Mouse (Mus musculus): ENCODE results near the gene Lrch1.

The Lrch1 gene

DNA sequence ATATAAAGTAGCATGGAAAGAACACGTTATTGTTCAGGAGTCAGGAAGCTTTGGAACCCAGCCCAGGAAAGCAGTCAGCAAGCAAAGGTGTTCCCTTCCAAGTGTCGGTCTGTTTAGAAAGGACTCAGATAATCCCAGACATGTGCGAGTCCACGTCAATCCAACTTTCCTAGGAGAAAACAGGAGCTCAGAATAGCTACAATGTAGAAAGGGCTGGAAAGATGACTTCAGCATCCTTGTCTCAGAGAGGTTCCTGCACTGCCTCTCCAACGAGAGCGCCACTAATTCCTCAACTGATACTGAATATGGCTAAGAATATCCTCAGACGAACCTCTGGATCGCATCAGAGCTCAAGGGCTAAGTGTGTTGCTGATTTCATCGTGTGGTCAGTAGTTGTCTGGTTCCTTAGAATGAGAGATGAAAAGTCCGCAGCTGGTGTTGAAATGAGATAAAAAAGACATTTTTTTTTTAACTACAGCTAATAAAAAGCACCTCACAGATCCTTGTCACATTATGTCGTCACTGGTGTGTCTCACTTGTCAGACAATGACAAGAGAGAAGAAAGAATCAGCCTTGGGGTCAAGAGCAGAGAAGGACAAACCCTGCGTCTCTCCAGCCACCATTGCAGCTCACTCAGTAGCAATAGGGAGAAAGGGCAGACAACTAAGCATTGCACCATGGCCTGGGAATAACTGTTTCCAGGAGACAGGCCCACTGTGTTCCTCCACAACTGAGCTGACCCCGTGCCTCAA, 47.5 kb downstream of the Lrch1 start:
- TF ChIP-seq GATA4 (IDR thresholded peaks at IDR 0.05; ENCODE audit: insufficient replicate concordance, low read length): no peak

DNA sequence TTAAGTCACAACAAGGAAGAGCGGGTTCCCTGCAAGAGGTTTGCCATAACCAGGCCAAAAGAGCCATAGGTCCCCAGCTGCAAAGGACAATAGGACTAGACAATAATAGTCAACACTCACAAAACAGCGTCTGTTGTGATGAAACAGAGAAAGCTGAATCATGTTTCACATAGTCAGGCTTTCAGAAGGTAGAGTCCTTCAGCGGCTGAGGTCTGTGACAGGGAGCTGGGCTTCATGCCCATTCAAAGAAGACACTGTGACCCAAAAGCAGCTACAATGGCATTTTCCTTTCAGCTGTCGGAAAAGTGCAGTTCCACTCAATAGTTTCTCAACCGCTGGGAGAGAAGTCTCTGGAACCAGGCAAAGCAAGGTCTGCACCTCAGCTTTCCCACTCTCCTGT, 48.7 kb downstream of the Lrch1 start:
- TF ChIP-seq GATA4 (IDR thresholded peaks at IDR 0.05; ENCODE audit: insufficient replicate concordance, low read length): no peak

DNA sequence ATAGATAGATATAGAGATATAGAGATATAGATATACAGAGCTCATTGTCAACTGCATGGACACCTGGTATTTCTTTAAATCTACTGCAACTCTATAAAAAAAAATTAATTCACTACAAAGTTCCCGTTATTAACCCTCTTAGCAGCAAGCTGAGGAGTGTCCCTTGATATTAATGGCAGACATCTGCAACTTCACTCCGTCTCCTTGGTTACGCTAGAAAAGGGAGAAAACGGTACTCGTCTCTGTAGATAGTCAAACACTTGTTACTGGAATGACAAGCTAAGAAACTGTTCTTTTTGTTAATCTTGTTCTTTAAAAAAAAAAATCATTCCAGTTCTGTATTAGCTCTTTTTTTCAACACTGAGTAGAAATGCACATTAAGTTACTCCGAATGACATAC, 54.0 kb downstream of the Lrch1 start:
- no peak for TF ChIP-seq GATA4 (IDR thresholded peaks at IDR 0.05; ENCODE audit: insufficient replicate concordance, low read length)

DNA sequence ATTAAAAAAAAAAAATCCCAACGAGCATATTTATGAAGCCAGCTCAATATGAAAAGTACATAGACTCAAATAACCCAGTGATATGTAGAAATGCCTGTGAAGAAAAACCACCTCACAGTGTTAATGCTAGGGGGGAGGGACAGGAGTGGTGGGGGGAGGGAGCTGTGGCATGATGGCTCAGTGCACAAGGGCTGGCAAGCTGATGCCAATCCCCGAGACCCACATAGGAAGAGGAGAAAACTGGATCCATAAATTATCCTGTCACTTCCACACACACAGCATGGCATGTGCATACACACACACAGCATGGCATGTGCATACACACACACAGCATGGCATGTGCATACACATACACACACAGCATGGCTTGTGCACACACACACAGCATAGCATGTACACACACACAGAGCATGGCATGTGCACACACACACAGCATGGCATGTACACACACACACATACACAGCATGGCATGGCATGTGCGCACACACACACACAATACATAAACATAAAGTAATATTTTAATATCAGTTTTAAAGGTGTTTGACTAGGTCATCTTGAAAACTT, 54.5 kb downstream of the Lrch1 start:
- no peak for TF ChIP-seq GATA4 (IDR thresholded peaks at IDR 0.05; ENCODE audit: insufficient replicate concordance, low read length)

DNA sequence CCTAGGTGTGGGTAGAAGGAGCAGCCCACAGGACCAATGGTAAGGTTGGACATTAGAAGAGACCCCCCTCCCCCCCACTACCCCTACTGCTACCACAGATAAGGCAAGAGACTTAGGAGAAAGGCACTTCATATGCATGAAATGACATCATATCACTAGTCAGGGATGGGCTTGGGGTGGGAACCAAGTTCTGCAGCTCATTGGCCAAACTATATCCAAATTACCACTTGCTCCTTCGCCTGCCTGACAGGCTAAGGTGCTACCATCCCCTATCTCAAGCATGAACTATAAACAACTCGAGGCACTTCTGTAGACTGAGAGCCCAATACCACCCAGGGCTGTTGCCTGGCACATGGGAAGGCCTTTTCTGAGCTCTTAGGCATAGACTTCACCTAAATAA, 58.4 kb downstream of the Lrch1 start:
- no peak for TF ChIP-seq GATA4 (IDR thresholded peaks at IDR 0.05; ENCODE audit: insufficient replicate concordance, low read length)

DNA sequence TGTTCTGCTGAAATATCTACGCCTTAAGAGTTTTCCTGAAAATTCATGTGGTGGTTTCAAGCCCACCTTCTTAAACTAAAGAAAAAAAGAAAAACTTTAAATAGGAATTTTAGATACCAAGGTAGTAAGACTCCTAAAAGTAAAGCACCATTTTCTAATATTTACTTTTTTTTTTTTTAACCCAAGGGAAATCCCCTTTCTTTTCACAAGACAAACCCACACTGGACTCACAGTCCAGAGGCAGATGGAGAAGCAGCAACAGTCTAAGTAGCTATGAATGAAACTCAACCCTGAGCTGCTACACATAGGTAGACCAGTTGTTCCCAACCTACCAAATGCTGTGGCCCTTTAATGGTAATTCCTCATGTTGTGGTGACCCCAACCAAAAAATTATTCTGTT, 59.6 kb downstream of the Lrch1 start:
- TF ChIP-seq GATA4 (IDR thresholded peaks at IDR 0.05; ENCODE audit: insufficient replicate concordance, low read length): no peak

DNA sequence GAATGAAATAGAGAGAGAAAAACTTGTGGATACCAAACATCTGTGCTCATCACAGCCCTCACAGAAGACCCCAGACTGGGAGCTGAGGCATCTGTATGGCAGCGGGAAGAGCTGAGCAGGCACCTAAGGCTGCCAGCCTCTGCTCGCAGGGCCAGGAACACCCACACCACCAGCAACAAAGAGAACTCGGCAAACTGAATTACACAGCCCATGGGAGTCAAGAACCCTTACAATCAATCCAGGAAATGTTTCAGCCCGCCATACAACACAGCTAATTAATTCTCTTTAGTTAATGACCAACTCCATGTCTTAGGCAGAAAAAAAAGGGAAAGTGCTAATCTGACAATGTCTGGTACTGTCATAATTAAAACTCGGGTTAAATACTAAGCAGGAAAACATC, 61.2 kb downstream of the Lrch1 start:
- TF ChIP-seq GATA4 (IDR thresholded peaks at IDR 0.05; ENCODE audit: insufficient replicate concordance, low read length): no peak

DNA sequence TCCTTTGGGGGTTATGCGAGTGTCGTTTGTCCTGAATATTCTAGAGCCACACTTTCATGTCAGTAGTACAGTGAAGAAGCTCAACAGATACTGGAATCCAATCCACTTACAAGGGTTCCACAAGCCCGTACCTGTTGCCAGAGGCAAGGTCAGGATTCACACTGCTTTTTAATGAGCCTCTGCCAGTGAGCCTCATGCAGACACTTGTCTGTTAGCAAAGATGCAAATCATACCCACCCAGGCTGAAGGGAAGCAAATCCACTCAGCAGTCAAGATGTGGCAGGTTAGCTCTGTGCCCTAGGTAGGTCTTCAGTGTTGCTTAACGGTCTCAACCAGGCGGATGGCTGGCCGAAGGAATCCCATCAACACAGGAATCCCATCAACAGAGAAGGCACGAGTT, 62.8 kb downstream of the Lrch1 start:
- TF ChIP-seq GATA4 (IDR thresholded peaks at IDR 0.05; ENCODE audit: insufficient replicate concordance, low read length): no peak

DNA sequence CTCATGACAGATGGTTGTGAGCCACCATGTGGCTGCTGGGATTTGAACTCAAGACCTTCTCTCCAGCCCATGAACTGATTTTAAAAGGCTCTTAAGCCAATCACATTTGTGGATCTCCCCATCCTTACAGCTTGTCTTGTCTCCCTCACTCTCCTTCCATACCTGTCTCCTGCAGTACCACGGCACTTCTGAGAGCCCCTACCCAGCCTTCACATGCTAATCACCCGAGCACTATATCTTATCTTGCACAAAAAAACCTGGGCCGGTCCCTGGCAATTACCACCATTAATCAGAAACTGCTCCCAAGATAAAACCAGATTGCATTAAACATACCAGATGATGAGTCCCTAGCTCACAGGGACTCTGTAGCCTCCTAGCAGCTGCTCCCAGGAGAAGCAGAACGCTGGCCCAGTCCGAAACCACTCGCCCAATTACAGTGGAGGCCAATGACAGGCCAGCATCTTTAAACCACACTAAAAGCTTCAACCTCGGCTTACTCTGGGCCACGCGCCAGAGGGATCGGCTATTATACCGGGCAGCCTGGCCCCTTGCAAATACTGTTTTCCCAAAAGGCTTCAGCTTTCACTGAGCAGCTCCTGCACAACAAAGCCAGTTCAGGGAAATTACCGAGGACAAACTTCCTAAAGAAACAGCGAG, 63.5 kb downstream of the Lrch1 start:
- TF ChIP-seq GATA4 (IDR thresholded peaks at IDR 0.05; ENCODE audit: insufficient replicate concordance, low read length): no peak

DNA sequence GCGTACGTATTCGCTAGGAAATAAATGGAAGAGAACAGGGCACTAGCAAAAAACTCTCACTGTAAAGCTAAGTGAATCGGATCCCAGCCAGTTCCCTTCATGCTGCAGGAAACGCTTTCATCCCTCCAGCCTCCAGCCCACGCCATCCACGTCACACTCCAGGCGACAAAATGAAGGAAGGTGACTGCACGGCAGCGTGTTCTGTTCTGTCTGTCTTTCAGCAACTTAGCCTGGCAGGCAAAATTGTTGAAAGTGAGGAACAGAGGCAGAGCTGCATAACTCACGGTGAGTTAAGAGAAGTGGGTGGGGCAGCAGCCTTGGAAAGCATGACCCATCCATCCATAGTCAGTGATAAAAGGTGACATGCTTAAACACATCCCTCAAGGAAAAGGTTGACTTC, 64.5 kb downstream of the Lrch1 start:
- TF ChIP-seq GATA4 (IDR thresholded peaks at IDR 0.05; ENCODE audit: insufficient replicate concordance, low read length): no peak

DNA sequence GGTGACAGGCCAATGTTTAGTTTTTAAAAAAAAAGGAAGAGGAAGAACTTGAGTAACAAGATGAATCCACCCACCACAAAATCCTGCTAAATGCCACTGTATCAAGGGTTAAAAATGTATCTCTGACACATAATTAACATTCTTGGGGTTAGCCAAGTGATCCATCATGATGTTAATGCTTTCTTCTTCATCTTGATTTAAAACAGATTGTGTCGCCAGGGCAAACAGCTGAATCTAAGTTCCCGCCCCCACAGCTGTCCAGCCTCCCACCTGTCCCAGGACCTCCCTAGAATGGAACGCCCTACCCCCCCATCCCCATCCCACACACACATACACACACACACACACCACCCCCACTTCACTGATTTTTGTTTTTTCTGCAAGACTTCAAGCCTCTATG, 64.9 kb downstream of the Lrch1 start:
- TF ChIP-seq GATA4 (IDR thresholded peaks at IDR 0.05; ENCODE audit: insufficient replicate concordance, low read length): no peak

DNA sequence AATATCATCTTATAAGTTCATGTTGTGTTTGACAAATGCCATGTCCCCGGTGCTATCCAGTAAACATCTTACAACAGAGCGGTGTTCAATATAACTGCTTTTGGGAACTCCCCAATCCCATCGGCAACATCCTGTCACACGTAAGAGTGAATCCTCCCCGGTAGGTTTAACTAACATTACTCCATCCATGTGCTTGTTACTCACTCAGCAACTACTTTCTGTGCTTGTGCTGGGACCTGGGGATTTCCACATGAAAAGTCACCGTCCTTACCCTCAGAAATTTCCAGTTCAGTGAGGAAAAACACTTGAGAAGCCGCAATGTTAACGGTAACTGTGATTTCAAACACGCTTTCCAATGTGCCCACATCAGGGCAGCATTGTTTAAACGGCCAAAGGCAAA, 66.8 kb downstream of the Lrch1 start:
- no peak for TF ChIP-seq GATA4 (IDR thresholded peaks at IDR 0.05; ENCODE audit: insufficient replicate concordance, low read length)

DNA sequence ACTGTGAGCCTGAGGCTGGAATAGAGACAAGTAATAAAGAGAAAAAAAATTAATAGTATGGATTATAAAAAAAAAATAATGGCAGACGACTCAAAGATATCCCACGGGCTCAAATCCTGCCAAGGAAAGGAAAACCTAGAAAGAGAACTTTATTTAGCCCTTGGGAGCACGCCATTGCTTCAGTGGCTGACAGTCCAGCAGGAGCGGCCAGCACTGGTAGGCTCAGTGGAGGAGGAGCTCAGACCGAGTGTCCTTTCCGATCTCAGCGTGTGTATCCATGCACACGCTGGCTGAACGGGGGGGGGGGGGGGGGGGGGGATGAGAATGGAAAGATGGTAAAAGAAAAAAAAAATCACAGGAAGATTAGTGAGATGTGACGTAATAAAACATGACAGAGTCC, 68.2 kb downstream of the Lrch1 start:
- no peak for TF ChIP-seq GATA4 (IDR thresholded peaks at IDR 0.05; ENCODE audit: insufficient replicate concordance, low read length)

DNA sequence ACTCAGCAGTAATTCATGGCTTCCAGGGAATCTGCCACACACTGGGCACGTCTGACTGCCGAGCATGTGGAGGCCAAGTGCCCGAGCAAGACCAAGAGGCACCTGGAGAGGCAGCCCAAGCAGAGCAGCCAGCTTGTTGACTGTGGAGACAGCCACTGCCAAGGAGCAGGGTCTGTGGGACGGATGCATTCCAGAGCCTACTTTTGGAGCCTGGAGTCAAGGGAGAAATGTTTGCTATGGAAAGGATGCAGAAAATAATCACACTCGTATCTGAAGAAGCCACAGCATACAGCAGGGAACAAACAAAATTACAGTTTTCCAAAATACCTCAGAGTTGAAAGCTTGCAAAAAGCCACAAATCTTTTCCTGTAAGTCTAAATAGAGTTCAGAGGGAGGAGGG, 70.4 kb downstream of the Lrch1 start:
- no peak for TF ChIP-seq GATA4 (IDR thresholded peaks at IDR 0.05; ENCODE audit: insufficient replicate concordance, low read length)

DNA sequence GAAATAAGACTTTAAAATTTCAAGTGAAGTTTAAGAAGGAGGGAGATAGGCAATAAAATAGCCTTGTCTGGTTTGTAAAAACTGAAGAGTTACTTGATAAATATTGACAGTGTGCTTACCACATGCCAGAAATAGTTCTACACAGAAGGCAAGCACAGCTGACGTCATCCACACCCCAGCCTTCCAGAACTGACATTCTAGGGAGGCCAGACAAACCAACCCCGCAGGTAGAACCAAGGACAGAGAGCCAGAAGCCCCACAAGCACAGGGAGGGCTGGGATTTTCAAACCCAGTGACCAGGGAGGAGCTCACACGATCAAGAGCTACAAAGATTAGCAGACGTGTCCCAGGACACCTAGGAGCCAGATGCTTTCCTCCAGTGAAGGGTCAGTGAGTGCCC, 76.5 kb downstream of the Lrch1 start:
- no peak for TF ChIP-seq GATA4 (IDR thresholded peaks at IDR 0.05; ENCODE audit: insufficient replicate concordance, low read length)

DNA sequence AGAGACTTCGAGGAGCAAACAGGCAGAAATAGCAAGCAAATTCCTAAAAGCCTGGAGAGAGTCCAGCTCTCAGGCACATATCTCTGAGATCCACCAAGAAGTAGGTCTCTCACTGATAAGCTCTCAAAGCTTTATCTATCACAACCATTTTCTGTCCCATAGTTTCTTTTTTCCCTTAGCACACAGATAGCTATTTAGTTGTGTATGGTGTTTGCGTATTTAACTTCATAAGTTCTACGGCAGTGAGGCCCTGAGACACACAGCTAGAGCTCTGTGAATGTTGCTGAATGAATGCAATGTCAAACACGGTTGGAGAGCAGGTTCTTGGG, 78.8 kb downstream of the Lrch1 start:
- no peak for TF ChIP-seq GATA4 (IDR thresholded peaks at IDR 0.05; ENCODE audit: insufficient replicate concordance, low read length)
